ENCODE assay signal across 9 mouse cellular contexts in the genomic region with DNA sequence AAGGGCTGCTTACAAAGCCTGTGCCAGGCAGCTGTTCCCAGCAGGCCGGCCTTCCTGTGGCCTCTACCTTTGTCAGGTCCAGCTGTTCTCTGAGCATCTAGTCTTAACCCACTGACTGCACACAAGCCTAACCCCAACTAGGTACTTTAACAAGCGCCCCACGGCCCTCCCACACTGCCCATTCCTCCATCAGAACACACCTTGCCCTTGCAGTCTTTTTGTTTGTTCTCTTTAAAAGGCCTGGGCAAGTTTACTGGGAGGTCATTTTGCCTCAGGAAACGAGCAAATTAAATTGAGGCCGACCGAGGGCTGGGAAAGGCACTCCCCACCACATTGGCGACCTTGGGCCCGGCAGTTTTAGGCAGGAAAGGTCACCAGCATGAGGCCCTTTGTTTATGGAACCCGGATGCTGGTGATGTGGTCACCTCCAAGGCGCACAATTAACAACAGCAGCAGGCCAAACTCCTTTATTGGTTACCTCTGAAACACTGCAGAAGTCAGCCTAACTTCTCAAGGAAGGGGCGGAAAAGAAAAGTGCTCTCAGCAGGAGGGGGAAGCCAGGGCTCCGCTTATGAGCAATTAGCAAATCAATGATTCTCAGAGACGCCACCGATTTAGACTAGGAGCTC. TPM values are rescaled to one million over a fixed set of nuclear protein-coding genes. Genes with fewer than 3 reads are reported as not detected.
DNase-seq lines count a peak whose midpoint lies in the region; ATAC-seq and TF ChIP-seq lines count a peak whose summit lies in the region.
"Had no signal": no experiment of that assay in that cellular context is flagged by ENCODE, and none has a peak within 500 bp of the region (broad histone marks: within the 10 kb centered on the region; RNA-seq: fewer than 3 reads in every experiment).

No protein-coding gene starts in this region.

- no peak for ATAC-seq in forebrain, embryonic 12.5 days (ENCODE audit: low FRiP score)
- no peak for ATAC-seq in forebrain, embryonic 16.5 days
- no peak for ATAC-seq in forebrain, embryonic 15.5 days (replicated peaks)
- no peak for ATAC-seq in limb, embryonic 12.5 days (ENCODE audit: insufficient number of reproducible peaks, insufficient read depth, low FRiP score, low TSS enrichment, low read depth)
- ATAC-seq in monocyte, adult 5-6 weeks (replicated peaks; ENCODE audit: insufficient number of reproducible peaks, low FRiP score, low TSS enrichment, poor library complexity, severe bottlenecking), result no peak

- peaks cover 43% of the 10 kb centered on the region for H3K36me3 ChIP-seq in forebrain, embryonic 12.5 days (replicated peaks)
- H3K36me3 ChIP-seq in forebrain, embryonic 16.5 days (ENCODE audit: control insufficient read depth, insufficient read depth), result no peaks in the 10 kb centered on the region
- 0 out of 2 replicates have a peak, but pooled peaks cover 4% of the 10 kb centered on the region for H3K36me3 ChIP-seq in ES-Bruce4 (ENCODE audit: control insufficient read depth, insufficient read depth, low read length, poor library complexity, severe bottlenecking)
- 0 out of 2 replicates have a peak, but pooled peaks cover 3% of the 10 kb centered on the region for H3K36me3 ChIP-seq in forebrain, embryonic 15.5 days
- H3K36me3 ChIP-seq in limb, embryonic 12.5 days, result peaks cover 36% of the 10 kb centered on the region

- TF ChIP-seq EP300 in ES-Bruce4 (IDR thresholded peaks at IDR 0.05; ENCODE audit: insufficient read depth, low read depth, low read length), result peak; percentile 96

- peaks cover 85% of the 10 kb centered on the region for H3K4me1 ChIP-seq in forebrain, embryonic 12.5 days
- peaks cover 40% of the 10 kb centered on the region for H3K4me1 ChIP-seq in forebrain, embryonic 16.5 days (replicated peaks; ENCODE audit: control insufficient read depth, insufficient read depth, low read length)
- peaks cover 17% of the 10 kb centered on the region for H3K4me1 ChIP-seq in ES-Bruce4 (ENCODE audit: control insufficient read depth, insufficient read depth, low read length)
- H3K4me1 ChIP-seq in forebrain, embryonic 15.5 days, result peaks cover 67% of the 10 kb centered on the region
- H3K4me1 ChIP-seq in limb, embryonic 12.5 days (replicated peaks), result peaks cover 84% of the 10 kb centered on the region

- no peak overlapping the region for H3K4me3 ChIP-seq in forebrain, embryonic 12.5 days (replicated peaks)
- no peak overlapping the region for H3K4me3 ChIP-seq in forebrain, embryonic 16.5 days (replicated peaks; ENCODE audit: low read length)
- no peak overlapping the region for H3K4me3 ChIP-seq in ES-Bruce4 (ENCODE audit: low read depth, low read length)
- H3K4me3 ChIP-seq in forebrain, embryonic 15.5 days, result no peak overlapping the region
- no peak overlapping the region for H3K4me3 ChIP-seq in limb, embryonic 12.5 days (replicated peaks)

- H3K27me3 ChIP-seq in forebrain, embryonic 12.5 days, result no peaks in the 10 kb centered on the region
- H3K27me3 ChIP-seq in forebrain, embryonic 16.5 days (replicated peaks; ENCODE audit: control insufficient read depth, insufficient read depth, low read length), result no peaks in the 10 kb centered on the region
- H3K27me3 ChIP-seq in ES-Bruce4 (ENCODE audit: control insufficient read depth, insufficient read depth, low read length, poor library complexity, severe bottlenecking), result no peaks in the 10 kb centered on the region
- no peaks in the 10 kb centered on the region for H3K27me3 ChIP-seq in forebrain, embryonic 15.5 days
- H3K27me3 ChIP-seq in limb, embryonic 12.5 days, result no peaks in the 10 kb centered on the region; the same call in 1 of the 2 replicates

- 7% methylated on average over 14 of the region's 14 CpGs for WGBS in forebrain, embryonic 12.5 days
- 16% methylated on average over 14 of the region's 14 CpGs for WGBS in forebrain, embryonic 16.5 days
- WGBS in forebrain, embryonic 15.5 days, result 11% methylated on average over 14 of the region's 14 CpGs
- WGBS in limb, embryonic 12.5 days, result 5% methylated on average over 14 of the region's 14 CpGs

- peak overlapping the region; percentile 25; the same call in 1 of the 2 replicates for H3K9ac ChIP-seq in forebrain, embryonic 12.5 days
- no peak overlapping the region for H3K9ac ChIP-seq in forebrain, embryonic 16.5 days (replicated peaks; ENCODE audit: low read depth, low read length)
- peak overlapping the region; percentile 60 for H3K9ac ChIP-seq in ES-Bruce4 (ENCODE audit: low read depth, poor library complexity, severe bottlenecking)
- H3K9ac ChIP-seq in forebrain, embryonic 15.5 days (replicated peaks), result no peak overlapping the region
- H3K9ac ChIP-seq in limb, embryonic 12.5 days (replicated peaks), result no peak overlapping the region

- peak overlapping the region; percentile 30 for H3K4me2 ChIP-seq in forebrain, embryonic 12.5 days
- no peak overlapping the region for H3K4me2 ChIP-seq in forebrain, embryonic 16.5 days (ENCODE audit: low read length)
- H3K4me2 ChIP-seq in forebrain, embryonic 15.5 days (replicated peaks), result no peak overlapping the region
- peak overlapping the region; percentile 34 for H3K4me2 ChIP-seq in limb, embryonic 12.5 days

- no peak for DNase-seq in cerebellum, postnatal 10 days
- DNase-seq in layer of hippocampus, postnatal 25 days (ENCODE audit: extremely low spot score in 1 of 2, low spot score in 1 of 2), result no peak
- DNase-seq: cerebellum, postnatal 36 days had no signal

- TF ChIP-seq POLR2A in ES-Bruce4 (IDR thresholded peaks at IDR 0.05; ENCODE audit: insufficient read depth, low read length), result no peak

- TF ChIP-seq CTCF in ES-Bruce4 (IDR thresholded peaks at IDR 0.05; ENCODE audit: low read depth, low read length), result no peak

- no peaks in the 10 kb centered on the region for H3K9me3 ChIP-seq in forebrain, embryonic 12.5 days
- no peaks in the 10 kb centered on the region for H3K9me3 ChIP-seq in forebrain, embryonic 16.5 days (ENCODE audit: control insufficient read depth, low read length)
- H3K9me3 ChIP-seq in ES-Bruce4 (replicated peaks; ENCODE audit: control insufficient read depth, insufficient read depth, low read length, poor library complexity, severe bottlenecking), result no peaks in the 10 kb centered on the region
- no peaks in the 10 kb centered on the region for H3K9me3 ChIP-seq in forebrain, embryonic 15.5 days
- no peaks in the 10 kb centered on the region for H3K9me3 ChIP-seq in limb, embryonic 12.5 days

- peak overlapping the region; percentile 61 for H3K27ac ChIP-seq in forebrain, embryonic 12.5 days
- no peak overlapping the region for H3K27ac ChIP-seq in forebrain, embryonic 16.5 days (ENCODE audit: low read length)
- H3K27ac ChIP-seq in ES-Bruce4 (ENCODE audit: insufficient read depth, low read length), result peak overlapping the region; percentile 99
- H3K27ac ChIP-seq in forebrain, embryonic 15.5 days (replicated peaks), result peak overlapping the region; percentile 20; the same call in 1 of the 2 replicates
- peak overlapping the region; percentile 70 for H3K27ac ChIP-seq in limb, embryonic 12.5 days

RNA-seq across cellular contexts. Expression of a gene that starts 28.4 kb away (rescaled TPM):
- polyA plus RNA-seq in forebrain, embryonic 12.5 days (2016; fragmentation: Nextera tagmentation; extraction: Ambion mirVana), result 34.9 and 35.8 TPM in 2 replicates
- 19.7 and 23.4 TPM in 2 replicates for polyA plus RNA-seq in forebrain, embryonic 16.5 days (2015; fragmentation: Nextera tagmentation; extraction: Ambion mirVana)
- polyA plus RNA-seq in ES-Bruce4 (2011; ENCODE audit: insufficient read depth, insufficient read length, low read depth, missing spikeins), result 110 and 111 TPM in 2 replicates
- polyA plus RNA-seq in forebrain, embryonic 15.5 days (2015; fragmentation: Nextera tagmentation; extraction: Ambion mirVana), result 25.3 and 27.1 TPM in 2 replicates
- polyA plus RNA-seq in limb, embryonic 12.5 days (2016; fragmentation: Nextera tagmentation; extraction: Ambion mirVana), result 16.8 and 24.0 TPM in 2 replicates
- total RNA-seq in monocyte, adult 5-6 weeks (2017), result 19.4 to 72.0 TPM (median 35.2 TPM) in 3 replicates
- total RNA-seq in layer of hippocampus, postnatal 25 days (2021), result 10 to 100 TPM; 89.4 to 90.0 TPM

Comparison
In these comparisons a context has a peak if more than half of its experiments do, and no peak if none do; other contexts are left out.
1. H3K4me2 ChIP-seq: peak in forebrain, embryonic 12.5 days (single experiment) and limb, embryonic 12.5 days (single experiment); none in forebrain, embryonic 16.5 days (single experiment) and forebrain, embryonic 15.5 days (single experiment).
2. H3K9ac ChIP-seq: peak in forebrain, embryonic 12.5 days (single experiment) and ES-Bruce4 (single experiment); none in forebrain, embryonic 16.5 days (single experiment), forebrain, embryonic 15.5 days (single experiment) and limb, embryonic 12.5 days (single experiment).